Mouse (Mus musculus) midbrain, embryonic 15.5 days (tissue): ENCODE data around the gene Hadh. TPM values are rescaled to one million over a fixed set of nuclear protein-coding genes. Genes with fewer than 3 reads are reported as not detected.

Experiments used
- polyA plus RNA-seq: library from polyadenylated mRNA; unstranded; fragments of >200 nt; fragmentation: Nextera tagmentation; extraction: Ambion mirVana; gene quantifications from 2 replicates; pipeline ENCODE4 v1.2.1, GENCODE M21; 2015

Gene Hadh
- polyA plus RNA-seq, 1 experiment from 2014 or later, result 20.8 TPM

Other genes with a start within 250 kb of the Hadh start
- gene Lef1, start 161.6 kb downstream of the Hadh start, polyA plus RNA-seq, result 71.4 and 79.6 TPM in 2 replicates
- gene Cyp2u1, start 31.1 kb upstream of the Hadh start, polyA plus RNA-seq, result 7.3 and 8.1 TPM in 2 replicates
- 1.4 TPM in 2 replicates for gene Sgms2, start 219.3 kb upstream of the Hadh start, polyA plus RNA-seq